Mouse (Mus musculus) CD4-positive helper T cell, adult 2 months (primary cell): Measurements from ENCODE around the gene Ppa1.
"Not testable (repeated sequence)": the region's sequence is repeated elsewhere in the genome, so short reads cannot be mapped to it uniquely, and the experiment has no call there.

ENCODE experiments used
- DNase-seq: peaks from one replicate; pipeline ENCODE4 v3.0.0-alpha.2; 2012; ENCODE audit warnings: low read depth, missing footprints, low spot score

Gene Ppa1

GRCm38 (mm10) chr10:61647790-61648736, at the start of gene Ppa1:
Ppa1 (plus strand) TSS chr10:61648552.
- DNase-seq: peak; percentile 93

DNA sequence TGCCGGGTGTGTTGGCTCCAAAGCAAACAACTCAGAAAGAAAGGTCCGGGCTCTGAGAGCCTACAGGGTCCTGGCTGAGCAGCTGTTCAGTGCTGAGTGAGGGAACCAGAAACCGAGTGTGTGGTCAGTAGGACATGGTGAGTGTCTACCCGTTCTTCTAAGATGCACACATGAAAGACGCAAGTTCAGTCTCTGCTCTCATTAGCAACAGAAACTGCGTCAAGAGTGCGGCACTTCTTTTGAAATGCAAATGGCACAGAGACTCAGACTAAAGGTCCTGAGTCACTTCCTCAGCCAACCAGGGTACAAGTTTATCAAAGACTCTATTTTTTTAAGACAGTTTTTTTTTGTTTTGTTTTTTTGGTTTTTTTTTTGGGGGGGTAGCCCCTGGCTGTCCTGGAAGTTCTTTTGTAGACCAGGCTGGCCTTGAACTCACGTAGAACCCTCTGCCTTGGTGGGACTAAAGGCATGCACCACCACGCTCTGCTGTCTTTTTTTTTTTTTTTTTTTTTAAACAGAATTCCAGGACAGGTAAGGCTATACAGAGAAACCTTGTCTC, 48.7 kb upstream of the Ppa1 start:
- DNase-seq: peak; percentile 46

DNA sequence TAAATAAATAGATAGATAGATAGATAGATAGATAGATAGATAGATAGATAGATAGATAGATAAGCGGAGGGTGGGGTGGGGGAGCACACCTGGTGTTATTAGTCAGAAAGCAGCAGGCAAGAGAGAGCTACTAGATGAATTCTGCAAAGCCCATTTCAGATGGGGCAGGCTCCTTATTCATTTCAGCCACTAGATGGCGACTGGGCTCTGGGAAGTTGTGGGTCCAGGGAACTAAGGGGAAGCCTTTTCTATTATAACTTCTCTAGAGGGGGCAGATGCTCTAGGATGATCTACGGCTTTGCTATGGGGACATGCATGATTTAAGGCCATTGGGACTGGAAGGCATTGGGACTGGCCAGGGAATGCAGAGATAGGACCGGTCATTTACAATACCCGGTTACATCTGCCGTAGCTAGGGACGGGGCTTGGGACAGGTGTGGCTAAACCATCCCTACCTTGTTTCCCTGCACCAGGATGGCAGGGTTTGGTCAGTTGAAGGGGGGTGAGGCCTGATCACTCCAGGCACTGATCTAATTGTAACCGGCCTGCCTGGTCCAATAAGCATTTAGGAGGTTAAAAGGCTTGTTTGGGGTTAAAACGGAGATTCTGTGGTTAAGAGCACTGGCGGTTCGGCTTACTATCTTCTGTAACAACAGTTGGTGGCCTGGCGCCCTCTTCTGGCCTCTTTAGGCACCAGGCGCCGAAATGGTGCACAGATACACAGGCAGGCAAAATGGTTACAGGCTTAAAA, 45.9 kb upstream of the Ppa1 start:
- peak; percentile 81 for DNase-seq

- DNase-seq: no peak
These were observed 43.8 kb upstream of the Ppa1 start for GRCm38 (mm10) chr10:61604376-61605065.

DNA sequence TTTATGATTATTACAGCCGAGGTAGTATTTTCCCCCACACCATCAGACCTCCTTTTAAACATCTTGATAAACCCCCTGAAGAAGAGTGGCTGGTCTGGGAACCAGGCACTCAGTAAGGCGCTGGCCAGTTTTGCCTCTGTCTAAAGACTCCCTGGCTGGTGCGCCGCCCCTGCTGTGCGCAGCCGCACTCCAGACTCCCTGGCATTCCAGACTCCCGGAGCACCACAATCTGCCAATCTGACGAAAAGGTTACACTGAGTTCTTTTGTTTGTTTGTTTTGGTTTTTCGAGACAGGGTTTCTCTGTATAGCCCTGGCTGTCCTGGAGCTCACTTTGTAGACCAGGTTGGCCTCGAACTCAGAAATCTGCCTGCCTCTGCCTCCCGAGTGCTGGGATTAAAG, 43.0 kb upstream of the Ppa1 start:
- DNase-seq: not testable (repeated sequence)

DNA sequence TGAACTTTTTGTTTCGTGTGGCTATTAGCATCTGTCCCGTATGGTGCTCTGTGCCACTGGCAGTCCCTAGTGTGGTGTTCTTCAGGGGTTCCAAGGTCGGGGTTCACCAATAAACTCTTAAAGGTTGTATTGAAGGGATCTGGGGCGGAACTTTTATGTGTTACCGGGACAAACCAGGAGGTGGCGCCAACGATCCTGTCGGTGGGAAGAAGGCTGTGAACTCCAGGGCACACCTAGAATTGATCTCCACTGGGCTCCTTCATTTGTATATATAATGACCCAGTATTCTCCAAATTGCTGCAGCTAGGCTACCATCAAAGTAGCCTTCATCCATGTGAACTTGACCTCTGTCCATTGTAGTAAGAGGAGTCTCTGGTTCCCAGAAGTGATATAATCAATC, 42.5 kb upstream of the Ppa1 start:
- peak; percentile 72 for DNase-seq

GRCm38 (mm10) chr10:61608233-61608632, 40.1 kb upstream of the Ppa1 start:
- no peak for DNase-seq

DNA sequence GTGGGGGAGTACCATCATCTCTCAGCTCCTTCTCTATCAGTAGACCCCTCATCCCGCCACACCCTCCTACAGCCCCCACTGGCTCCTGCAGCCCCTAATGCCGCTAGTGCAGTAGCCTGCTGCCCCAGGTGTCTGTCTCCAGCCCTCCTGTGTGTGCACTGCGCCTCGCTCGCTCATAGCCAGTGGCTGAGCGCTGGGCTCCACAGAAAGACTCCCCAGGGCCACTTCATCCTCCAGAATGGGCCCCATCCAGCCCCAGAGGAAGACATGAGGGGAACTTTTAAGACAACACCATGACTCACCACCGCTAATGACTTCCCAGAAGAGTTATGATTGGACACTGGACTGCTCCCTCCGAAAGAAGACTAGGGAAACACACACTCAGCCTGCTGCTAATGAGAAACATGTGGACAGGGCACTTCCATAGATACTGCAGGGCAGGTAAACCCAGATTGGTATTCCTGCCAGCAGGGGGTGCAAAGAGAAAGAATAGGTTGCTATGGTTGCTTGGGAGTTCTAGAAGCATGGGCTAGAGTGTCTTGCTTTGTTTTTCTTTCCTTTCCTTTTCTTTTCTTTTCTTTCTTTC, 37.6 kb upstream of the Ppa1 start:
- peak; percentile 35 for DNase-seq

DNA sequence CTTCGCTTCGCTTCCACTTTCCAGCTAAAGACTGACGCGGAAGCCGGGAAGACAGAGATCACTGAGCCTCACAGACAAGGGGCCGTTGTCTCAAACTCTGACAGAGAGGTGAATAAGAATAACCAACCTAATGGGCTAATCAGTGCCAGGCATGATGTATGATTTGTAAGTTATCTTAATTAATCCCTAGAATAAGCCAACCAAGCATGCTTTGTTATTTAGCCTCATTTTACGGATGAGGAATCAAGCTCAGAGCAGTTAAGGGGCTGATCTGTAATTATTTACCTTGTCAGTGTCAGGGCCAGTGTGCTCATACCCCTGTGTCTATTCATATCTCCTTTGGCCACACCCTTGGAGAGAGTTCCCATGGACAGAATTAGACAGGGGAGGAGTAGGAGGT, 34.0 kb upstream of the Ppa1 start:
- no peak for DNase-seq

GRCm38 (mm10) chr10:61618528-61618927, 29.8 kb upstream of the Ppa1 start:
- no peak for DNase-seq

DNA sequence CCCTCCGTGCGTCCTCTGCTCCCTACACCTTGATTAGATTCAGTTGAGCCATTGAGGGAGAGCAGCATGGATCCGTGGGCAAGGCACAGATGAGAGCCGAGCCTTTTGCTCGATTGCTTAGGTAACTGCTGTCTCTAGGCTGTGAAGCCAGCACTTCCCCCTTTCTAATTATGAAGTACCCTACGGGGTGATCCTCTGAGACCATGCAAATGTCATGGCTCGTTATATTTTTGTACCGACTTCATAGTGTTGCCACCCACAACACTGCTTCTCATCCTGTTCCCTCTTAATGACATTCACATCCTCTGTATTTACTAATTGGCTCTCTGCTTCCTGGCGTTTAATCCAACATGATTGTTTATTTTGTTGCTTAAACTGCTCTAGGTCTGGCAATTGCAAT, 26.7 kb upstream of the Ppa1 start:
- no peak for DNase-seq

GRCm38 (mm10) chr10:61623874-61624273, 24.5 kb upstream of the Ppa1 start:
- DNase-seq: peak; percentile 17

DNA sequence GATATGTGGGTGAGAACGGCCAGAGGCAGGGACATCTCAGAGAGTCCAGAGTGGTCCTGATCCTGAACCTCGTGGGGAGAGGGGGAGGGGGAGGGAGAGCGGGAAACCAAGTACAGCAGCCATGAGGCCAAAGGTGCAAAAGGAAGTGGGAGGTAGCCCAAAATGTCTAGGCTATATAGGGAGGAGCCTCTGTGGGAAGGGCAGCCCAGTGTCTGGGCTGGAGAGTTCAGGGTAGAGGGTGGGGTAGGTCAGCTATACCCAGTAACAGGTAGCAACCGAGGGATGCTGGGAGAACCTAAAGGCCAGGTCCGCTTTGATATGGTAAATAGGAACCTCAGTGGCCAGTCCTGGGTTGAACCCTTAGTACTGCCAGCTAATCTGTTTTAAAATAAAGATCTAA, 23.6 kb upstream of the Ppa1 start:
- no peak for DNase-seq

GRCm38 (mm10) chr10:61625381-61626257, 22.7 kb upstream of the Ppa1 start:
- peak; percentile 23 for DNase-seq

- no peak for DNase-seq
These were observed 21.8 kb upstream of the Ppa1 start for GRCm38 (mm10) chr10:61626551-61626950.

DNA sequence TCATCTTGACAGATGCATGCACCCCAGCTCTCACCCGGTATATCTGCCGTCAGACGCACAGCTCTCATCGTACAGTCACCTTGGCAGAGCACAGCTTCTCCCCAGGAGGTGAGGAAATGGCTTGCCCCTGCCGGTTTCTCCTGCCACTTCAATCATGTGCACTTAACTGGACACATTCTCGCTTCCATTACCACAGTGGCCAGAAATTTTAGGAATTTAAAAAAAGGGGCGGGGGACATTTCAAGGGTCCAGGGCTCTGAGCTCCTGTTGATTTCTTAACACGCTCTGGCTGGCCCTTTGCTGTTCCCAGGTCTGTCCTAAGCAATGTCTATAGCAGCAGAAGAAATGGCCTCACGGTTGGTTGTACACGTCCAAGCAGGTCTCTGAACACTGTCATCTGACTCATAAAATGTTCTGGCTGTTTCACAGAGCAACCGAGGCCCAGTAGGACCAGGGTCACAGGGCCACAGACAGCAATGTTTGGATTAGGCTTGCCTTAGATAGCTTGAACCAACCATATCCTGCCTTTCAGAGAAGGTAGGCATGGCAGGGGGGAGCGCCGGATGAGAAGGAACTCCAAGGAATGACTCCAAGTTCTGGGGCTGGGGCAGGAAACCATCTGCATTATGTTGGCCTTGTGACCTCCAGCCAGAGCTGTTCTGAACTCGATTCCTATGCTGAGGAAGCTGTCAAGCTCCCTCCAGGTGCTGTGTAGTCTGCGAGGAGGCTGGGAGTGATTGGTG, 21.0 kb upstream of the Ppa1 start:
- DNase-seq: no peak

- no peak for DNase-seq
These were observed 20.5 kb upstream of the Ppa1 start for GRCm38 (mm10) chr10:61627938-61628250.

DNA sequence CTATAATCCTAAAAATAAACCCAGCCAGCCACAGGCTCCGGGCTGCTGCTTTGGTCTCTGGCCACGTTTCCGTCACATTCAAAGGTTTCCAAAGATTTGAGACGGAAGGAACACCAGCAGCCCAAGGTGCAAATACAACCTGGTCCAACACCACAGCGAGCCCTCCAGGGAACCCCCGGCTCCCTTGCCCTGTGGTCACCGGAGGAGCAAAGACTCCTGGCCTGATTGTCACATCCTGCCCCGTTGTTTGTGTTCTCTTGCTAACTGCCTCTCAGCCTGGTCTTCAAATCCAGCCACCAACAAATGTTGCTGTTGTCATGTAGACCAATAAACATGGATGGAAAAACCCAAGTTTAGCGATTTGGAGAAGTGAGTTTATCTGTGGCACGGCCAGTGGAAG, 15.9 kb upstream of the Ppa1 start:
- DNase-seq: no peak

DNA sequence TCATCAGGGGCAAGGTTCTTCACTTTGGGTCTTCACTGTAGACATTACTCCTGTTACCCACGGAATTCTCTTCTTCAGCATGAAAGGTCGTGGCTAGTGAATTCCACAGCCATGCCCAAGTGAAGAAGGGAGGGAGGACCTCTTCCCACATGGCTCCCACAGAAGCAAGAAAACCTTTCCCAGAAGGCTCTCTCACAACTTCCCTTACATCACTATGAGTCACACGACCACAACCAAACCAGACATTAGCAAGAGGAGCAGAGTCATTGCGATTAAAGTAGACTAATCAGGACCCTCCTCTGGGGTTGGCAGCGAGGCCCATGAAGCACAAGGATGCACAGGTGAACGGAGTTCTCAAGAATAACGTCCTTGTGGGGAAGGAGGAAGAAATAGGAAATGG, 11.3 kb upstream of the Ppa1 start:
- no peak for DNase-seq

GRCm38 (mm10) chr10:61640363-61640762, 8.0 kb upstream of the Ppa1 start:
- DNase-seq: no peak
